Mouse (Mus musculus) limb, embryonic 14.5 days (tissue): ENCODE measurements around the gene R3hcc1l. TPM values are rescaled to one million over a fixed set of nuclear protein-coding genes. Genes with fewer than 3 reads are reported as not detected.
A peak's percentile ranks its signal among the peaks of the same experiment; 100 is the strongest.

Experiments
- ATAC-seq: fragments of 200-750 bp; cut with Nextera tagmentation; 2 replicates; pipeline ENCODE4 v1.8.0; 2017; ENCODE audit warnings: low read depth, moderate number of reproducible peaks, moderate TSS enrichment; ENCODE audit not compliant: low FRiP score
- DNase-seq: peaks from one replicate; pipeline ENCODE4 v3.0.0-alpha.2; 2015; ENCODE audit warnings: low spot score
- H3K27ac ChIP-seq: fragments of 300-500 bp; sonication (generic); replicated peaks from 2 replicates; pipeline ENCODE4 v1.5.1; 2014; ENCODE audit warnings: low read depth, mild to moderate bottlenecking, low read length, moderate library complexity, mixed read lengths
- H3K27me3 ChIP-seq: fragments of 300-500 bp; sonication (generic); 2 replicates; pipeline ENCODE4 v1.6.1; 2014; ENCODE audit warnings: low read length, mixed read lengths; ENCODE audit not compliant: control insufficient read depth, insufficient read depth
- H3K36me3 ChIP-seq: fragments of 300-500 bp; sonication (generic); 2 replicates; pipeline ENCODE4 v1.6.1; 2014; ENCODE audit warnings: mild to moderate bottlenecking, low read length, moderate library complexity, mixed read lengths; ENCODE audit not compliant: control insufficient read depth, insufficient read depth
- H3K4me1 ChIP-seq: fragments of 300-500 bp; sonication (generic); 2 replicates; pipeline ENCODE4 v1.6.1; 2014; ENCODE audit warnings: antibody characterized with exemption, low read length, mixed read lengths; ENCODE audit not compliant: control insufficient read depth, insufficient read depth
- H3K4me2 ChIP-seq: fragments of 300-500 bp; sonication (generic); replicated peaks from 2 replicates; pipeline ENCODE4 v1.6.1; 2014; ENCODE audit warnings: low read depth, mild to moderate bottlenecking, low read length, moderate library complexity; ENCODE audit not compliant: severe bottlenecking
- H3K4me3 ChIP-seq: fragments of 300-500 bp; sonication (generic); replicated peaks from 2 replicates; pipeline ENCODE4 v1.5.1; 2014; ENCODE audit warnings: low read length
- H3K9ac ChIP-seq: fragments of 300-500 bp; sonication (generic); 2 replicates; pipeline ENCODE4 v1.6.1; 2014; ENCODE audit warnings: mild to moderate bottlenecking, low read depth, low read length, moderate library complexity; ENCODE audit not compliant: severe bottlenecking
- H3K9me3 ChIP-seq: fragments of 300-500 bp; sonication (generic); 2 replicates; pipeline ENCODE4 v1.6.1; 2016; ENCODE audit warnings: low read length; ENCODE audit not compliant: control insufficient read depth
- POLR2A ChIP-seq: fragments of 200-500 bp; IDR thresholded peaks from 2 replicates; pipeline ENCODE4 v1.8.0; 2012; ENCODE audit warnings: inconsistent platforms, mild to moderate bottlenecking, moderate library complexity, borderline replicate concordance; ENCODE audit not compliant: insufficient read depth, insufficient read length; ENCODE audit errors: extremely low read depth
- WGBS: fragments of 180-500 bp; shearing (Covaris S2); extraction: QIAGEN DNeasy Blood & Tissue Kit; methylation state at CpG from one replicate; pipeline ENCODE4 v1.1.7; 2014; 5-methylcytosine and 5-hydroxymethylcytosine counted together
- polyA plus RNA-seq, 2 experiments: library from polyadenylated mRNA; depleted of rRNA in 1 of 2; stranded (reverse) in 1 of 2; unstranded in 1 of 2; fragments of >200 nt; fragmentation: Nextera tagmentation in 1 of 2; extraction: Ambion mirVana in 1 of 2; gene quantifications; 2 replicates each; pipeline versions ENCODE4 v1.2.1 to v1.2.3; 2012 to 2014

R3hcc1l gene
- polyA plus RNA-seq (2012; rRNA removed): 12.2 and 15.1 TPM in 2 replicates
- polyA plus RNA-seq (2014; fragmentation: Nextera tagmentation; extraction: Ambion mirVana): 19.6 and 23.6 TPM in 2 replicates

- H3K27me3 ChIP-seq: no peaks in the 10 kb centered on the region
- H3K4me2 ChIP-seq: peak within 1 kb of the TSS; percentile 65
- peaks cover 7% of the 10 kb centered on the region for H3K4me1 ChIP-seq
- no peaks in the 10 kb centered on the region for H3K9me3 ChIP-seq
- H3K9ac ChIP-seq: peak within 1 kb of the TSS; percentile 77
- peak; percentile 90; the same call in 1 of the 2 replicates for TF ChIP-seq POLR2A
- under 1% methylated on average over 48 of the region's 59 CpGs for WGBS
- ATAC-seq (peak; percentile 96), DNase-seq (peak; percentile 90)
- peak within 1 kb of the TSS; percentile 73 for H3K4me3 ChIP-seq
- H3K27ac ChIP-seq: peak within 1 kb of the TSS; percentile 55
- H3K36me3 ChIP-seq: no peaks in the 10 kb centered on the region
Measured at GRCm38 (mm10) chr19:42518620-42519310, at the start of gene R3hcc1l. TSS of gene R3hcc1l (plus strand) at chr19:42518759.

- DNase-seq: no peak
Measured at GRCm38 (mm10) chr19:42471571-42471970, 47.0 kb upstream of the R3hcc1l start.

GRCm38 (mm10) chr19:42472831-42473230, 45.7 kb upstream of the R3hcc1l start:
- ATAC-seq (no peak), DNase-seq (peak; percentile 74)
- 26% methylated on average over 11 of the region's 11 CpGs for WGBS
- H3K27me3 ChIP-seq: no peaks in the 10 kb centered on the region
- H3K9me3 ChIP-seq: no peaks in the 10 kb centered on the region
- H3K9ac ChIP-seq: no peak overlapping the region
- H3K4me2 ChIP-seq: no peak overlapping the region
- H3K36me3 ChIP-seq: no peaks in the 10 kb centered on the region
- TF ChIP-seq POLR2A: no peak
- H3K4me1 ChIP-seq: no peaks in the 10 kb centered on the region
- H3K4me3 ChIP-seq: no peak overlapping the region
- no peak overlapping the region for H3K27ac ChIP-seq

More at GRCm38 (mm10) chr19:42471571-42471970, 47.0 kb upstream of the R3hcc1l start:
- Histone ChIP-seq H3K9me3 (no peaks in the 10 kb centered on the region), H3K4me1 (no peaks in the 10 kb centered on the region), H3K9ac (no peak overlapping the region), H3K4me3 (no peak overlapping the region), H3K4me2 (no peak overlapping the region), H3K27me3 (no peaks in the 10 kb centered on the region), H3K27ac (no peak overlapping the region), H3K36me3 (no peaks in the 10 kb centered on the region)
- TF ChIP-seq POLR2A: no peak
- ATAC-seq: no peak
- 92% methylated on average over 4 of the region's 4 CpGs for WGBS

GRCm38 (mm10) chr19:42477769-42478168, 40.8 kb upstream of the R3hcc1l start:
- H3K4me2 ChIP-seq: no peak overlapping the region
- H3K27me3 ChIP-seq: no peaks in the 10 kb centered on the region
- WGBS: 91% methylated on average over 5 of the region's 5 CpGs
- H3K4me3 ChIP-seq: no peak overlapping the region
- no peak overlapping the region for H3K27ac ChIP-seq
- no peaks in the 10 kb centered on the region for H3K9me3 ChIP-seq
- no peaks in the 10 kb centered on the region for H3K4me1 ChIP-seq
- H3K36me3 ChIP-seq: no peaks in the 10 kb centered on the region
- DNase-seq: no peak
- no peak for TF ChIP-seq POLR2A
- ATAC-seq: no peak
- H3K9ac ChIP-seq: no peak overlapping the region

- Histone ChIP-seq H3K27me3 (no peaks in the 10 kb centered on the region), H3K4me3 (no peak overlapping the region), H3K36me3 (no peaks in the 10 kb centered on the region), H3K27ac (no peak overlapping the region), H3K4me2 (no peak overlapping the region), H3K4me1 (no peaks in the 10 kb centered on the region), H3K9ac (no peak overlapping the region), H3K9me3 (no peaks in the 10 kb centered on the region)
- no peak for ATAC-seq
- WGBS: 56% methylated on average over 12 of the region's 12 CpGs
- DNase-seq: no peak
- TF ChIP-seq POLR2A: no peak
Measured at GRCm38 (mm10) chr19:42478303-42478702, 40.3 kb upstream of the R3hcc1l start.
